Mouse (Mus musculus) embryo, embryonic 10.5 days (tissue): Measurements from ENCODE around the gene Adgrl3.

Source experiments
- DNase-seq: peaks from one replicate; pipeline ENCODE4 v3.0.0-alpha.2; 2015; ENCODE audit warnings: low spot score

Gene Adgrl3

DNA sequence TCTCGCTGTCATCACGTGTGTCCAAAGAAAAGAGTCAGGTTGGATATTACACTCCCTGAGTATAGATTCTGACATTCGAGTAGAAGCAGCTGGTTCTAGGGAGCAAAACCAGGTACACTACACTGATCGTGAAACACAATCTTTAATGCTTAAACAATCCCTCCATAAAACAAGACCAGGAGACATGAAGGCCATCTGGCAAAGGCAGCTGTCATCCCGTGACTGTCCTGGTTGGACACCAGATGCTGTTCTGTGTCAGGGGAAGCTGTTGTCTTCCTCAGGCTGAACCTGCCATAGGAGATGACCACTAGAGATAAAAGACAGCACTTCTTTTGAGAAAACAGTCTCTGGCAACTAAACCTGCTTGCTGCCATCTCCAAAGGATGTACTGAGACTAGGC lies 228.8 kb downstream of the Adgrl3 start:
- DNase-seq, result peak; percentile 25

DNA sequence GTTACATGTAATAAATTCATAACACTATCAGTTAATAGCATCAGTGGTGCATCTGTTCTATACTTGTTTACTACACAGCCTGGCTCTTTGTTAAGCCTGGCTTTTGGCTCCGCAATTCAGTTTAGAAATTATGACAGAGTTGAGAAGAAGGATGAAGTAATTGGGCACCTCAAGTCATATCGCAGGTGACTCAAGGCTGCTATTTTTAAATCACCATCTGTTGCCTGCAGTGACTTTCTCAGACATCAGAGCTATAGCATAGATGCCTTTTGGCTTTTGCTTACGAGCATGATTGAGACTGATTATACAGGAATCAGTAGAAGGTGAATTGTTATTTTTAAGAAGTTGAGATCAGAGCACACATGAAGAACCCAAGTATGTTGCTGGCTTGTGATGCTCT lies 236.2 kb downstream of the Adgrl3 start:
- no peak for DNase-seq

DNA sequence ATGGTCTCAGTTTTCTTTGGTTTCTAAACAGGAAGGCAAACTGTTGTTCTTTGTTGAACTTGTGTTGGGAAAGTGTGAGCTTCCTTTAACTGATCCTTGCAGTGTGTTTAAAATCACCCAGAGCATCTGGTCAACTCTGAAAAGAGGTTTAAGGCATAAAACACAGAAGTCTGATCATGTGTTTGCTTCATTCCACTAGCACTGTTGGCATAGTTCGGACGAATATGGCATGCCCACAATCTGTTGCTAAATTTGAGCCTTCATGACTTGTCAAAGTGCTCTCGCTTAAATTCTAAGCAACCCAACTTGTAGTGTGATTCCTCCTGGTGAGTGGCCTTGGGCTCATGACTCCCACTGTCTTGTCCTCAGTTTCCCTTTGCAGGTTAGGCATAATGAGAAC lies 249.8 kb downstream of the Adgrl3 start:
- no peak for DNase-seq

DNA sequence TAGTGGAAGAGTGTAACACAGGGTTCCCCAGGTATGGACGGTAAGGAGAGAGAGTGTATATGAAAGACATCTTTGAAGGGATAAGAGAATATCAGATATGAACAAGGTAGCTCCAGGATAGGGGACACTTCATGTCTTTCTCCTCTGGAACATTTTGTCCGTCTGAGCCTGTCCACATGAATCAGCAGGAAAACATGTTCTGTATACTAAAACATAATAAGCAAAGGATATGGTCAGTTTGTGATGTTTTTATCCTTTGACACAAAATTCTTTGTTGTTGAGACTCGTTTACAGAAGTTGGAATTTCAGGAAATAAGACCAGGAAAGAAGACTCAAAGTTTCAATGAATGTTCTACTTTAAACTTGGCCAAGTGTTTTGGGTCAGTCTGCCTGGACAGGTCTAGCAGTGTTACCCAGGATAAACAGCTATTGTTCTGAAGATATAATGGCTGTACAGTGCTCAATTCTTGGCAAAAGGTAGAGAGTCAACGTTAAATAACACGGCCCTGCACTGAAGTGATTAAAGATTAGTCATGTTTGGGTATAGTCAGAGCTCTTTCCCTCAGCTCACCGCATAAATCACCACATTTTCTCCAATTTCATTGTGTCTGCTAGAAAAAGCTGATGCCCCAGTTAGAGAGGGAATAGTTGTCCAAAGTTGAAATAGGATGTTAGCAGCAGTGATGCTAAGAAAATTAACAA lies 255.6 kb downstream of the Adgrl3 start:
- DNase-seq, result no peak

DNA sequence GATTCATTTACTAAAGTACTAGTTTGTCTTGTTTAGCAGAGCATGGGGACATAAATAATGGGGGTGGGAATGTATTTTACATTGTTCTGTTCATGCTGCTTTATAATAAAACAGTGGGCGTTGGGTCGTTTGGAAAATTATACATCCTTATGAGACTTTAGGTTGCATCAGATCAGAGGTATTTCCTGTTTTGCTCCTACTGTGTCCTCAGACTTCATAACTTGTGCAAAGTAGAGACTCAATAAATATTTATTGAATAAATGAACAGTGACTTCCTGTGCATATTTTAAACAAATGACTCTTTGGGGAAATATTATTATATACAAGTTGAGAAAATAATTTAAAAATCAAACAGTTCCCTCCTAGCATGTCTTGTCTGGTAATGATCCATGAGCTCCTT lies 259.3 kb downstream of the Adgrl3 start:
- DNase-seq, result no peak

DNA sequence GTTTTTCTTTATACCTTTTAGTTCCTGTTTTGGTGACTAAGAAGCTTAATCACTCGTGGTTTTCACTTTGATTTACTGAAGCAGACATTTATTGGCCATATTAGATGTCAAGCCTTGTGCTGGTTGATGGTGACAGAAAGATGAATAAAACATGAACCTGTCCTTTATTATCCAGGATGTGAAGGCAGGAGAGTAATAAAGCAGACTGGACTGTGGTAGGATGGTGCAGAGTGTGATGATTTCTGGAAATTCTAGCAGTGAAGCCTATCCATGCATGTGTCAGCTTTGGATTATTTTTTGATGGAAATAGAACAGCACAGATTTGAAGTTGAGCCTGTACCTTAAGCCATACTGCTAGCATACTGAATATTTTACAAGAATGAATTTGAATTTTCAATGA lies 265.7 kb downstream of the Adgrl3 start:
- no peak for DNase-seq

DNA sequence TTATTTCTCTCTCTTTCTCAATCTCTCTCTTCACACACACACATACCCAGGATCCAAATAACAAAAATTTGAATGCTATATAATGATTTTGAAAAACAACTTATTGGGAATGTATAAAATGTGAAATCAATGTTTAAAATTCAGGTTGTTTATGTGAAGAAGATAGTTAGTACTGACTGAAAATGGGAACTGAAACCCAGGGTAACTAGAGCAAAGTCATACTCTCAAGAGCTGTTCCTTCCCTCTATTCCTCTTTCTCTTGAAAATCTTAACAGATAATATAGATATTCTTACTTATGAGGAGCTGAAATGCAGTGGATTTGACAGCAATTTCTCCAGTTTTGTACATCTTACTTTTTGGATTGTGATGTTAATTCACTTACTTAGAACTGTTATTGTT lies 281.9 kb downstream of the Adgrl3 start:
- no peak for DNase-seq

DNA sequence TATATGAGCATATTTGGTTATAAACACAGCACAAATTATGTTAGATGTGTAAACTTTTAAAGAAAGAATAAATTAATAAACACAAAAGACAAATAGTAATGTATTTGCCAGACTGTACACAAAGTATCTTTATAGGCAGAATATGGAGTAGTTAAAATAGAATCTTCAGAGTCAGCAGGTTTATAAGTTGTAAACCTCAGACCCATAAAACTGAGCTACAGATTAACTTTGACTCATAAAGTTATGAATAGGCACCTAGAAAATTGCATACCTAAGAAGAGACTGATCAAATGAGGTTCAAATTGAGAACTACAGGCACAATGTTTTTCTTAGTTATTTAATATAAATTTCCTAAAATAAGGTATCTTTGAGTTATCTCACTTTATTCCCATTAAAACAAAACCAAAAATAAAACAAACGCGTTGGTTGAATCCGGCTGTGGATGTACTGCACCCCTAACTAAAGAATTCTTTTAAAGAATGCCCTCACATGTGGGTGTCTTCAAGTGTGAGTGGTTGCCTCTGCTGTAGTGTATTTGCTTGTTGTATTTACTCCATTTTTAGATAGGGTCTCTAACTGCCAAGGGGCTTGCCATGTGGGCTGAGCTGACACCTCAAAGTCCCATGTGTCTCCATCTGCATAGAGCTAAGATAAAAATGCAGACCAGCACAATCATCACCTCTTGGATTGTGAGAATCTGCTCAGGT lies 297.6 kb downstream of the Adgrl3 start:
- no peak for DNase-seq

DNA sequence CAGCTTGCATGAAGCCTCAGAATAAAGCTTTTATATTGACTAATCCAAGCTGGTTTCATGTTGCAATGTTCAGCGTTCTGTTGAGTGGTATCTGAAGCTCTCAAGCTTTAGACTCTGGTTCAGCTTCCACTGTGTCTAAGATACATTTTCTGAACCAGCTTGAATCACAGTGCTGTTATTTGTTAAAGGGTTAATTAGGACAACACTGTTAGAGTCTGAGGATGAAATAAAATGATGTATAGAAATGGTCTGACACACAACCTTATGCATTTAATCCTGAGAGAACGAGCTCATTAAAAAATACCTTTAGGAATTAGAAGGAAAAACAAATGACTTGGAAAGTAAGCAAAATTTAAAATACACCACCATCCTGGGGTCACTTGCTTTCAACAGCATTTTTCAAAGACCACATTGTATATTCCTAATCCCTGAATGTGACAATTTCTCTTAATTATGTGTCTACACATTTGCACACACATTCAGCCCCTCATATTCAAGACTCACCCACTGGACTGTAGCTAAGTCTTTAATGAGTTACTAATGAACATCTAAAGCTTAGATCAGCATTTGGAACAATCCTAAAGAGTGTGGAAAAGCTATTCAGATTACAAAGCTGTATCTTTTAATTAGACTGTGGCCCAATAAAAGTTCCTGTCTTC lies 301.5 kb downstream of the Adgrl3 start:
- no peak for DNase-seq

DNA sequence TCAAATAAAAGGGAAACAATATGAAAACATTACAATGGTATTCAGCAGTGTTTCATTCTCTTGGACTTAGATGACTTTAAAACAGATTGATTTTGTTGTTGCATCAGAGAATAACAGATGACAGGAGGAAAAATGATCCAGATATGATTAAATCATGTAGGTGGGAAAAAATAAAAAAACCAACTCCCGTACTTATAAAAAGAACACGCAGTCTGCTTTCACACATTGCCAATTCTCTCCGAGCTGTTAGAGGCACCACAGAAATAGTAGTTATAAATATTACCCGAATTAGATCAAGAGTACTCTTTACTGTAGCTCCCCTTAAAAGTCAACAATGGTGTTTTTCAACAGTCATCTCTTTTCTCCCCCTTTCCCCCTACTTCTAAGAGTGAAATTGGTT lies 302.1 kb downstream of the Adgrl3 start:
- no peak for DNase-seq

DNA sequence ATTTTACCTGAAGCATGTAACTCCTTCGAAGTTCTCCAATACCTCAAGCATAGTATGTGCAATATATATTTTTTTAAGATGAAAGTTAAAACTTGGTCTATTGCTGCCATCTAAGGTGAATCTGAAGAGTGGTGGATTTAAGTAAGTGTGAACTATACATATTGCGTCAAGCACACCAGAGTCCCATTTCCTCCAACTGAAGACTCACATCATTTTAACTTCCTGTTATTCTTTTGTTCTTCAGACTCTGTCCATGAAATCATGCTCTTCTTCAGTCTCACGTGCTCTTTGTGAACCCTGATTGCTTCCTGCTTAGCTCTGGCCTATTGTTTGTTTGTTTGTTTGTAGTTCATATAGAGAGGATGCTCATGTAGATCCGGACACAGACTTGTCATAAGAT lies 307.0 kb downstream of the Adgrl3 start:
- DNase-seq, result no peak

DNA sequence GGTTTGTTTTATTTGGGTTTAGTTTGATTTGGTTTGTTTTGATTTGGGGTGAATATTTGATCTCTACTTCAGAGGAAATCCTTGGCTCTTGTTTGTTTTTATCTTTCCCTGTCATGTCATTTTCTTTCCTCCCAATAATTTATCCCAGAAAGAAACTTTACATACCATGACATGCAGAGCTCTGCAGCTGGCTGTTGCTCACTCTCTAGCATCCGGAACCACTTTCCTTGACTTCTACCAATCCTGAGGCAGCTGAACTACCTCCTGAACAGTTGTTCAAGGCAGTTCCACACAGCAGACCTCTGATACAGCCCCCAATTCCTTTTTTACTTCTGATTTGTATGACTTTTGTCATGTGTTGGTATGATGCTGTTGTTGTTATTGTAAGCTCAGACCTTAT lies 307.5 kb downstream of the Adgrl3 start:
- no peak for DNase-seq

DNA sequence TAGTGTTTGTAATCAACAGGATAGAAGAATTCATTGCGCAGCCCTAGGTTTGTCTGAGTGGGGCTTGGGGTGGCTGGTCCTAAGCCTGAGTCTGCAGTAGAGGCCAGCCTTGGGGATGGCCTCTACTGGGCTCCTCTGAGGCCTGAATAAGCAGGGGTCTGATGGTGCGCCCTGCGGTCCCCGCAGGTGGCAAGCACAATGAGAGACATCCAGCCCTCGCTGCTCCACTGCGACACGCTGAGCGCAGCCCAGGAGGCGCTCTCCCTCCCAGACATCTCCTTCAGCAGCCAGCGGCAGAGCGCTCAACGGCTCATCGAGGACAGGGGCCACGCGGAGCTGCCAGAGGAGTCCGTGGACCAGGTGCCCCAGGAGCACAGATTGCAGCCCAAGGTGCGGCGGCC lies 309.6 kb downstream of the Adgrl3 start:
- peak; percentile 9 for DNase-seq

DNA sequence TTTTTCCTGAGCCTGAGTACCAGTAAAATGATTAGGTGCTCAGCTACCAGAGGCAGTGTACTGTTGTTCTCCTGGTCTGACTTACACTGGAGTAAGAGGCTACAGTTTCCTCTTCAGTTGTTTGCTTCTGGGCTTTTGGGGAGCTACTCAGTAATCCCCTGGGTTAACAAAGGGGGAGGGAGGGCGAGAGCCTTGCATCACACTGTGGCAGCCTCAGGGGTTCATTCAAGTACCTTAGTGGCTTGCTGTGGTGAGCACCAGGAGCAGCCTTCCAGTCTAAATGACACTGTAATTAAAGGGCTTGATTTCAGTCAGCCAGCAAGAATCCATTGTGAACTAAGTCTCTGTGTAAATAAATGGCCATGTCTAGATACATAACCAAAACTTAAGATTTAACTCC lies 324.4 kb downstream of the Adgrl3 start:
- no peak for DNase-seq

DNA sequence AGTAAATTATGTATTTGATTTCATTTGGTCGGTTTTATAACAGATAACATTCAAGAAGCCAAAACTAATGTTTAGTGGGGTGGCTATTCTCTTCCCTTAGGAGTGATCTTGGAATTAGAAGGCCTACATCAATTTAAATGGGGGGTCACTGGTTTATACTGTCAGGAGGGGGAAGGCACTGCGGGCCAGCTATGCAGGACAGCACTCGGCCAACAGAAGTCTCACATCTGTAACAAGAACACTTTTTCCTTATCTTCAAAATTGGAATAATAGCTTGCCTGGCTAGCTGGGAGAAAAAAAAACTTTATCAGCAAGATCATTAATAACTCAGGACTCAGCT lies 325.1 kb downstream of the Adgrl3 start:
- no peak for DNase-seq

DNA sequence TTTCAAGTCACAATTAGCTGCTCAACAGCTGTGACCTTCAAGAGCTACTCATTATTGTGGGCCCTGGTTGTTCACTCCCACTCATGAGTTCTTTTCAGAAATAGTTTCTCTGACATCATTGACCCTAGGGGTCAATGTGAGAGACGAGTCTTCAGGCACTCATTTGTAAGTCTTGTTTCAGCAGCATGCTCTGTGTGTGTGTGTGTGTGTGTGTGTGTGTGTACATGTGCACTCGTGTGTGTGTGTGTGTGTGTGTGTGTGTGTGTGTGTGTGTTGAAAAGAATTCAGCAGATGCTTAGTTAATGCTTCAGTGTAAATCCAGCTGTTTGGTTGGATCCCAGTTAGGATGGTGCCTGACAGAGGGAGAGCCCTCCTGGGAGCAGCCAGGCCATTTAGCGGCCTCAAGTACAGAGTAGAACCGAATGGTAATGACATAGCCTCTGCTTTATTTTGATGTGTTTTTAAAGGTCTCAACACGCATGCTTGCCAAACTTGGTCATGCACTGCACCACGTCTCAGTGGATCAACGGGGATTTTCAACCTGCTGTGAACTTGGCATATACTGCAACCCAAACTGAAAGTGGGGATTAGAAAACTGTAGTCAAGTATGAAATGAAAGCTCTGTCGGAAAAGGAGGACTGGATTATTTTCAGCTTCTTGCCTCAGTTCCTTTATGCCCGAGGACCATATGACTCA lies 325.6 kb downstream of the Adgrl3 start:
- peak; percentile 66 for DNase-seq

DNA sequence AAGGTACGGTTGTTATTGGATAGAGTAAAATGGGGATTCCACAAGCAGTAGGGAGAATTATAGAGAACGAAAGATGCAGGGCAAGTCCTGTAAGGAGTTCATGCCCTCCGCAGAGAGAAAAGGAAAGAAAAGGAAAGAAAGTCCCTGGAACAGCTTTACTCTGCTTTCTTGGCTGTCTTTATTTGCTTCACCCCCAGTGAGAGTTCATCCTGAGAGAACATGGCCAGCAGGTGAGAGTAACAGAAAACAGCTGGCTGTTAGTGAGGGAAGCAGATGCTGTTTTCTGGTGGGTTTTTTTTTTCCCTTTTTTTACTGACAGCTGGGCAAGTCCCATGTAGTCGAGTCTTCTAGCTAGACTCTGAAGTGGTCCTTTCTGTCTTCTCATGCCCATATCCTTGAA lies 327.6 kb downstream of the Adgrl3 start:
- peak; percentile 27 for DNase-seq

DNA sequence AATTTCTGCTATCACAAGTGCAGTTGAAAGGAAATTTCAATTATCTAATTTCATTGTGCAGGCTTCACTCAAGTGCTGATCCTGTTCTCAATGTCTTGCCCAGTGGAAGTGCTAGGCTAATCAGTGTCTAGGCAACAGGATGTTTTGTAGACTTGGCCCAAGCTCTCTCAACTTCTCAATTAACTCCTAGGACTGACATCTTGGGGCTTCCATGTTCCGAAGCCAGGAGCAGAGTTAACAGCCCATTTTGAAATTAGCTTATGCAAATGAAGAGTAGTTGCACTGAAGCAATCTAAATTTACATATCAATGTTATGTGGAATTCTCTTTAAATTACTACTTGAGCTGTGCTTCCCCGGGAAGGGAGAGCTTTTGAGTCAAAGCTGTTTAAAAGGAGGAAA lies 339.6 kb downstream of the Adgrl3 start:
- no peak for DNase-seq

DNA sequence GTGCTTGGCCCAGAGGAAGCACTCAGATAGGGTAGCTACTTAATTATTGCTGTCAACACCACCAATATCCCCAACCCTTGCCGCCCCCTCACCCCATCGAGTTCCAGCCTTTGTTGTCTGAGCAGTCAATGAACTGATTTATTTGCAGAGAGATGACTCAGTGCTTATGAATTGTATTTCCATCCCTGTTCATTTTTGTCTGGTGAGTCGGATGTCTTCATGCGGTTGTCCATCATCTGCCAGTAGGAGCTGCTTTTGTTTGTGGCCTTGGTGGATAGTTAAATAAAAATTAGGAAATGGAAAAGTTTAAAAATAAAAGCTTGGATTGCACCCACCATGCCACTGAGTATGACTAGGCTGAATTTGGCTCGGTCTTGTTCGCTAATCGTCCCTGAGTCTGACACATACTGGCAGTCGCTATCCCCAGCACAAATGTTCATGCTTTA lies 344.3 kb downstream of the Adgrl3 start:
- DNase-seq, result no peak

DNA sequence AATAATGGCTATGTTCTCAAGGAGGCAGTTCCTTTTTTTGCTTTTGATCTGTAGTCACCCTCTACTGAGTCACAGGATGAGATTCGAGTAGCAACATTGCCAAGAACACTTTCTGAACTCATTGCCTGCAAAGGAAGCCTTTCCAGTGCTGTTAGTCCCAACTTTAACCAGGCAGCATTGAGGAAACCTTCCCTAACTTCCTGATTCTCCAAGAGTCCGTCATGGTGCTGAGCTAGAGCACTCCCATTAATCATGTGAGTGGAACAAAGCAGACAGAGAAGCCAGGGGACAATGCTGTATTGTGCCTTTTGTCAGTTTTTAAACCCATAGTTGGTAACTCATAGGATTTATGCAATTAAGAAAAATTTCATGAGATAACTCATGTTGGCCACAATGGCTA lies 345.3 kb downstream of the Adgrl3 start:
- DNase-seq, result peak; percentile 37

DNA sequence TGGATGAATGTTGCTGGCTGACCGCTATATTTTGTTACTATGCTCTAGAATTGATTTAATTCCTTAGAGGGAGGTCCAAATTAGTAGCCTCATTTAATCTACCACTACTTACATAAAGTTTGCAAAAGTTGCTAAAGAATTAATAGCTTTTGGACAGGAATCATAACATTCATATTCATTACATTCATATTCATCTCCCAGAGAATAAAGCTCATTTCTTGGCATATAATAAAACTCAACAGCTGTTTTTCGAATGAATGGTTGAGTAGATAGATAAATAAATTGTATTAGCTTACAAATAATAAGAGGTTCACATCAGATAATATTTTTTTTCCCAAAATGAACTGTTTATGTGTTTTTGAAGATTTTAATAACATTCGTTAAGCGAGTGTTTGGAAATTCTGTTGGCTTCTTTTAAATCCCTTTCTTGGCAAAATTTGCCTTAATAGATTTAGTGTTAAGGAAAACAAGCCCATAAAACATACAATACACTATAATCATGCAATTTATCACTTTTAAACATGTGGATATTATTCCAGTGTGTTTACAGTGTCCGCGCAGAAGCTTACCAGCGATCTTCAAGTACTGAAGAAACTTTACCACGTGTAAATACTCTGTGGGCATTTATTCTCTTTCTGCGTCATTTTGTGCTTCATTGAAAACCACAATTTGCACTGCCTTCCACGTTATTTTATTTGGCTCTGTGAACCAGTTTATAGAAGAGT lies 350.4 kb downstream of the Adgrl3 start:
- DNase-seq, result no peak

DNA sequence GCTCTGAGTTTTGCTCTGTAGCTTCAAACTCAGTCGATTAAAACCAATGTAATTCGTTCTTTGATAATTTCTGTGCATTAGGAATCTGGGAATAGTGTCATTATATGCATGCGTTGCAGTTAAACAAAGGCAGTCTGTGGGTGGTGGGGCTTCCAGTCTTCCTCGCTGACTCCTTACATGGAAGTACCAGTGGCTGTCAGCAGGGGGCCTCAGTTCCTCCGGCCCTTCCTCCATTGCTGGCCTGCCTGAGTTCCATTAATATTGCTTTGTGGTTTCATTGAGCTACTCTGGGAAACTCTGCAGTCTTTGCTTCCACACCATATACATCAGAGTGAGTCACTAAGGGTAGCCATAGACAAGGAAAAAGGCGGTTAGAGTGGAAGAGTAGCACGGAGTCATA lies 356.1 kb downstream of the Adgrl3 start:
- no peak for DNase-seq
